Mouse (Mus musculus): Measurements from ENCODE around the gene Il17re.

GRCm38 (mm10) chr6:113451839-113452238 is 6.4 kb upstream of the Il17re start:
- TF ChIP-seq CHD2 (IDR thresholded peaks at IDR 0.05; ENCODE audit: low read depth, low read length) (no peak), ZC3H11A (IDR thresholded peaks at IDR 0.05; ENCODE audit: borderline replicate concordance, low read depth, low read length) (no peak)
